Mouse (Mus musculus) forebrain, postnatal 0 days (tissue): ENCODE results near the gene Rpl3. TPM values are rescaled to one million over a fixed set of nuclear protein-coding genes. Genes with fewer than 3 reads are reported as not detected.
A peak's percentile ranks its signal among the peaks of the same experiment; 100 is the strongest.

Source experiments
- ATAC-seq: fragments of 200-750 bp; cut with Nextera tagmentation; 2 replicates; pipeline ENCODE4 v1.8.0; 2017; ENCODE audit warnings: mild to moderate bottlenecking, moderate library complexity
- DNase-seq: peaks from one replicate; pipeline ENCODE4 v3.0.0-alpha.2; 2015
- H3K27ac ChIP-seq: fragments of 300-500 bp; sonication (generic); 2 replicates; pipeline ENCODE4 v1.5.1; 2014; ENCODE audit warnings: low read depth, mild to moderate bottlenecking, antibody characterized with exemption, low read length, moderate library complexity, mixed read lengths
- H3K27me3 ChIP-seq: fragments of 300-500 bp; sonication (generic); 2 replicates; pipeline ENCODE4 v1.6.1; 2014; ENCODE audit warnings: mild to moderate bottlenecking, low read length, mixed read lengths; ENCODE audit not compliant: insufficient read depth
- H3K36me3 ChIP-seq: fragments of 300-500 bp; sonication (generic); 2 replicates; pipeline ENCODE4 v1.6.1; 2014; ENCODE audit warnings: mild to moderate bottlenecking, moderate library complexity; ENCODE audit not compliant: insufficient read depth
- H3K4me1 ChIP-seq: fragments of 300-500 bp; sonication (generic); 2 replicates; pipeline ENCODE4 v1.6.1; 2014; ENCODE audit warnings: antibody characterized with exemption; ENCODE audit not compliant: insufficient read depth
- H3K4me2 ChIP-seq: fragments of 300-500 bp; sonication (generic); 2 replicates; pipeline ENCODE4 v1.6.1; 2014; ENCODE audit warnings: low read depth, mild to moderate bottlenecking, moderate library complexity
- H3K4me3 ChIP-seq: fragments of 300-500 bp; sonication (generic); 2 replicates; pipeline ENCODE4 v1.5.1; 2014; ENCODE audit warnings: low read depth, low read length, mixed read lengths
- H3K9ac ChIP-seq: fragments of 300-500 bp; sonication (generic); 2 replicates; pipeline ENCODE4 v1.6.1; 2014; ENCODE audit warnings: mild to moderate bottlenecking
- H3K9me3 ChIP-seq: fragments of 300-500 bp; sonication (generic); 2 replicates; pipeline ENCODE4 v1.6.1; 2016; ENCODE audit warnings: low read length
- CTCF ChIP-seq: sonication (generic); IDR thresholded peaks from 2 replicates; pipeline ENCODE4 v1.5.1; 2016; ENCODE audit warnings: antibody characterized with exemption, control low read depth, low read depth
- WGBS: fragments of 180-500 bp; shearing (Covaris S2); extraction: QIAGEN DNeasy Blood & Tissue Kit; methylation state at CpG from one replicate; pipeline ENCODE4 v1.1.7; 2014; 5-methylcytosine and 5-hydroxymethylcytosine counted together
- polyA plus RNA-seq: library from polyadenylated mRNA; unstranded; fragments of >200 nt; fragmentation: Nextera tagmentation; extraction: Ambion mirVana; gene quantifications from 2 replicates; pipeline ENCODE4 v1.2.1, GENCODE M21; 2015
- total RNA-seq: library from RNA; depleted of rRNA; stranded (reverse); fragments of >200 nt; gene quantifications from 2 replicates; pipeline ENCODE4 v1.2.3, GENCODE M21; 2014

Gene Rpl3
- total and polyA plus RNA-seq, 2 experiments from 2014 or later = 578 to 804 TPM

DNA sequence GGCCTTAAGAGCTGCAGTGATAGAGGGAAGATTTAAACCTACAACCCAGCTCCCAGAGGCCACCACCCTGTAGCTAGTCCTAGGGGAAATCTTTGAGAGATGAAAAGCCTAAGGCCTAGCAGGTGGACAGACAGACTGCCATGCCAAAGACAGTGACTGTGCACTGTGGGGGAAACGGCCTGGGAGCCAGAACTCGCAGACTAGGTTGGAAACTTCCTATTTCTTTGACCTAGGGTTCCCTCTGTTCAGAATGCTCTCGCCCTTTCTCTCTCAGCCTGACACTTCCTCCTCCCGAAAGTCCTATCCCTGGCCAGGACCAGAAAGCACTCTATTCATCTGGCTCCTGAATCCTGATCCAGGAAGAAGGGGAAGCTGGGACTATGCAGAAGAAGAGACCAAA, 49.5 kb downstream of the Rpl3 start:
- H3K27ac ChIP-seq = no peak overlapping the region
- H3K4me3 ChIP-seq = no peak overlapping the region
- no peaks in the 10 kb centered on the region for H3K4me1 ChIP-seq
- ATAC-seq (no peak), DNase-seq (no peak)
- H3K27me3 ChIP-seq = no peaks in the 10 kb centered on the region
- TF ChIP-seq CTCF = no peak
- no peaks in the 10 kb centered on the region for H3K9me3 ChIP-seq
- 79% methylated on average over 4 of the region's 4 CpGs for WGBS
- H3K36me3 ChIP-seq = no peaks in the 10 kb centered on the region
- H3K9ac ChIP-seq = no peak overlapping the region
- H3K4me2 ChIP-seq = no peak overlapping the region

DNA sequence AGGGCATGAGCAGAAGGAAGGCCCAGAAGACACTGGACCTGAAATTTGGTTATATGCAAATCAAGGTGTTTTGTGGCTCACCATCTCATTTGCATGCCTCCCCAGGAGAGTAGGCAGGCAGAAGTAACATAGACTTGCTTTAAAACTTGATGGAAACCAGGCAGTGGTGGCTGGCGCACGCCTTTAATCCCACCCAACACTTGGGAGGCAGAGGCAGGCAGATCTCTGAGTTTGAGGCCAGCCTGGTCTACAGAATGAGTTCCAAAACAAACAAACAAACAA, 53.6 kb downstream of the Rpl3 start:
- Histone ChIP-seq H3K36me3 (no peaks in the 10 kb centered on the region), H3K4me3 (no peak overlapping the region), H3K27ac (no peak overlapping the region), H3K4me1 (no peaks in the 10 kb centered on the region), H3K9me3 (no peaks in the 10 kb centered on the region), H3K9ac (no peak overlapping the region), H3K27me3 (no peaks in the 10 kb centered on the region), H3K4me2 (no peak overlapping the region)
- ATAC-seq = no peak
- 100% methylated on average over 2 of the region's 2 CpGs for WGBS
- no peak for TF ChIP-seq CTCF
- no peak for DNase-seq

DNA sequence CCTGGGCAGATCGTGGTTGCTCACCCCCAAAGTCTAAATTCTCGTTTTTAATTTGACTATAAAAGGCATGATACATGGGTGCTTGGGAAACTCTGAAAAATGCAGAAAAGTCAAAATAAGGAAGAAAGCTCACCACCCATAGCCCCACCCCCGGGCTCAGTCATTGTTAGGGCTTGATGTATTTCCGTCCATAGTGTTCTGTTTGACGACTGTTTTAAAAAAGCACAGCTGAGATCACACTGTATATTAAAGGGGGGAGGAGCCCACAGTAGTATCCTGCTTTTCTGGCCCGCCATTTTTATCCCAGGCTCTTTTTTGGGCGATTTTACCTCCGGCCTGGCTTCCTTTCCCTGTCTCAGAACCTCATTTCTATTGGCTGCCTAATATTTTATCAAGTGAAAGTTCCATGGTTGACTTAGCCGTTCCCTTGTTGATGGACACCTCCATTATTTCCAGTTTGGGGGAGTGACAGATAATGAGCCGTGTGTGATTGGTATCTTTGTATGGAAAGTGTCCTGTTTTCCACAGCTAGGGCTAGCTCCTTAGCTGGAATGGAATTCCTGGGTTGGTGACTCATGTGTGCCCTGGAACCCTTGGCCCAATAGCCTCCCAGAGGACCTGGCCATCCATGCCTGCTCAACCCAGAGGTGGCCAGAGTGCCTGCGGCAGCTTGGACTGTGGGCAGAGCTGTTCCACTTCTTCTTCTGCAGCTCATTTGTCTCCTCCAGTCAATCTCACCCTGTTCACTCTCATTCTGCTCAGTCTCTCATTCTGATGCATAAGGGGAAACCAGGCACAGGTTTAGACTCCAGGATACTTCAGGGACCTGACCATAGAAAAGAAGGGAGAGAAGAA, 54.2 kb downstream of the Rpl3 start:
- H3K9ac ChIP-seq = no peak overlapping the region
- no peak overlapping the region for H3K4me3 ChIP-seq
- TF ChIP-seq CTCF = no peak
- no peak overlapping the region for H3K27ac ChIP-seq
- no peak overlapping the region for H3K4me2 ChIP-seq
- H3K27me3 ChIP-seq = no peaks in the 10 kb centered on the region
- no peaks in the 10 kb centered on the region for H3K36me3 ChIP-seq
- ATAC-seq = no peak
- DNase-seq = no peak
- H3K9me3 ChIP-seq = no peaks in the 10 kb centered on the region
- WGBS = 74% methylated on average over 11 of the region's 11 CpGs
- no peaks in the 10 kb centered on the region for H3K4me1 ChIP-seq

DNA sequence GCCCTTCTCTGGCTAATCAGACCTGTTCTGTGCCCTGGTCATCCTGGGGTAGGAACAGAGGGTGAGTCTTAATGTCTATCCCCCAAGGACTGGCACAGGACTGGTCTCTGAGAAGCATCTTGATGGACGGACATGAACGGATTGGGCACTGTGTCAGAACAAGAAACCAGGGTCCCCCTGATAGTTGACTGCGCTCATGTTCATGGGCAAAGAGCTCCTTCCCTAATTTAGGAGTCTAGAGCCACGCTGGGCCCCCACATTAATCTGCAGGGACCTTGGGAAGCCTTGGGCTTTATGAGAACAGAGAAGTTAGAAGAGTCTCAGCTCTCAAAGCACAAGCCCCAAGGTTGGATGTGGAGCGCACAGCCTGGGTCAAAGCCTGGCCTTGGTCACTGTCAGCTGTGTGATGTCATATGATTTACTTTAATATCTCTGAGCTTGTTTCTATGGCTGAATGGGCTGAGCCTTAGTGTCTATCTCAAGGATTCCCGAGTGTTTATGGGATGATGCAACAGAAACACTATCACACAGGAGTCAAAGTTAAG, 56.3 kb downstream of the Rpl3 start:
- no peak for TF ChIP-seq CTCF
- Histone ChIP-seq H3K4me2 (no peak overlapping the region), H3K36me3 (no peaks in the 10 kb centered on the region), H3K27ac (no peak overlapping the region), H3K9ac (no peak overlapping the region), H3K4me1 (no peaks in the 10 kb centered on the region), H3K4me3 (no peak overlapping the region), H3K27me3 (no peaks in the 10 kb centered on the region), H3K9me3 (no peaks in the 10 kb centered on the region)
- DNase-seq (no peak), ATAC-seq (no peak)
- WGBS = 81% methylated on average over 6 of the region's 6 CpGs

DNA sequence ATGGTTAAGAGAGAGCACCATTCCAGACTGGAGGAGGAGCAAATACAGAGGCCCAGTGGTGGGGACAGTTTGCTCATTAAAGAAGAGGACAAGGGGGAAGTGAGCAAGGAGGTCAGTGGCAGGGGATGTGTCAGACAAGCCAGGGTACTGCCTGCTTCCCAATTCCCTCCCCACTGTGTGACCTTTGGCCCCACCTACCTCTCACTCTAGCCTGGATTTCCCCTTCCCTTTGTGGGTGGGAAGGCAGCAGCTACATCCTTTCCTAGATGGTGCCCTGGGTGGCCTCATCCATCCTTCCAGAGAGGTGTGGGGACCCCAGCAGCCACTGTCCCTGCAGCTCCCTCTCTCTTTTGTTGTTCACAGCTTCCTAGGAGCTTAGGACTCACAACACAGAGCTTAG, 56.8 kb downstream of the Rpl3 start:
- ATAC-seq (no peak), DNase-seq (no peak)
- H3K9me3 ChIP-seq = no peaks in the 10 kb centered on the region
- no peak overlapping the region for H3K27ac ChIP-seq
- H3K27me3 ChIP-seq = no peaks in the 10 kb centered on the region
- no peak overlapping the region for H3K4me3 ChIP-seq
- no peaks in the 10 kb centered on the region for H3K4me1 ChIP-seq
- H3K9ac ChIP-seq = no peak overlapping the region
- no peak for TF ChIP-seq CTCF
- no peaks in the 10 kb centered on the region for H3K36me3 ChIP-seq
- no peak overlapping the region for H3K4me2 ChIP-seq

DNA sequence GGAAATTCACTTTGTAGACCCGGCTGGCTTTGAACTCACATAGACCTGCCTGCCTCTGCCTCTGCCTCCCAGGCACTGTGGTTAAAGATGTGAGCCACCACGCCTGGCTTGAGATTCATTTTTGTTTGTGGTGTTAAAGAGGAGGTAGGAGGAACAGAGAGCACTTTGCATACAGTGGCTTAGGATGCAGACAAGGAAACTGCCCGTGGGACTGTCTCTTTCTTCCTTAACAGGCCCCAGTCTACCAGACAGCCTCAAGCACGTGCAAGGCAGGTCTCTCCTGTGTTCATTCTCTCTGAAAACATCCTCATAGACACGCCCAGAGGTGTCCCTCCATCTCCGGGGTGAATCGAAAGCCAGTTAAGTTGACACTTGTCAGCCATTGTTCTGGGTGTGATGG, 57.3 kb downstream of the Rpl3 start:
- Histone ChIP-seq H3K9ac (no peak overlapping the region), H3K27ac (no peak overlapping the region), H3K27me3 (no peaks in the 10 kb centered on the region), H3K4me1 (no peaks in the 10 kb centered on the region), H3K36me3 (no peaks in the 10 kb centered on the region), H3K9me3 (no peaks in the 10 kb centered on the region), H3K4me3 (no peak overlapping the region), H3K4me2 (no peak overlapping the region)
- 76% methylated on average over 7 of the region's 7 CpGs for WGBS
- no peak for TF ChIP-seq CTCF
- DNase-seq (no peak), ATAC-seq (no peak)

DNA sequence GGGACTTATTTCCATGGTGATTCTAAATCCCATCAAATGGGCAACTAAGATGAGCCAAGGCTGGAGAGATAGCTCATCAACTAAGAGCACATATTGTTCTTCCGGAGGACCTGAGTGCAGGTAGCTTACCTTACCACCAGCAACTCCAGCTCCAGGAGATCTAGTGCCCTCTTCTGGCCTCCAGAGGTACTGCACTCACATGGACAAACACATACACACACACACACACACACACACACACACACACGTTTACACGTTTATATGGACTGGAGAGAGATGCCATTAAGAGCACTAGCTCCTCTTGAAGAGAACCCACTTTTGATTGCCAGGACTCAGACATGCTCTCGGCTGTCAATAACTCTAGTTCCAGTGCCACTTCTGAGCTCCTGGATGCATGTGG, 60.5 kb downstream of the Rpl3 start:
- no peak for ATAC-seq
- Histone ChIP-seq H3K9me3 (no peaks in the 10 kb centered on the region), H3K4me2 (no peak overlapping the region), H3K4me3 (no peak overlapping the region), H3K27me3 (no peaks in the 10 kb centered on the region), H3K27ac (no peak overlapping the region), H3K4me1 (no peaks in the 10 kb centered on the region), H3K36me3 (no peaks in the 10 kb centered on the region), H3K9ac (no peak overlapping the region)
- TF ChIP-seq CTCF = peak; percentile 43
- no peak for DNase-seq
- WGBS = 91% methylated on average over 4 of the region's 4 CpGs
